In the genomic region with DNA sequence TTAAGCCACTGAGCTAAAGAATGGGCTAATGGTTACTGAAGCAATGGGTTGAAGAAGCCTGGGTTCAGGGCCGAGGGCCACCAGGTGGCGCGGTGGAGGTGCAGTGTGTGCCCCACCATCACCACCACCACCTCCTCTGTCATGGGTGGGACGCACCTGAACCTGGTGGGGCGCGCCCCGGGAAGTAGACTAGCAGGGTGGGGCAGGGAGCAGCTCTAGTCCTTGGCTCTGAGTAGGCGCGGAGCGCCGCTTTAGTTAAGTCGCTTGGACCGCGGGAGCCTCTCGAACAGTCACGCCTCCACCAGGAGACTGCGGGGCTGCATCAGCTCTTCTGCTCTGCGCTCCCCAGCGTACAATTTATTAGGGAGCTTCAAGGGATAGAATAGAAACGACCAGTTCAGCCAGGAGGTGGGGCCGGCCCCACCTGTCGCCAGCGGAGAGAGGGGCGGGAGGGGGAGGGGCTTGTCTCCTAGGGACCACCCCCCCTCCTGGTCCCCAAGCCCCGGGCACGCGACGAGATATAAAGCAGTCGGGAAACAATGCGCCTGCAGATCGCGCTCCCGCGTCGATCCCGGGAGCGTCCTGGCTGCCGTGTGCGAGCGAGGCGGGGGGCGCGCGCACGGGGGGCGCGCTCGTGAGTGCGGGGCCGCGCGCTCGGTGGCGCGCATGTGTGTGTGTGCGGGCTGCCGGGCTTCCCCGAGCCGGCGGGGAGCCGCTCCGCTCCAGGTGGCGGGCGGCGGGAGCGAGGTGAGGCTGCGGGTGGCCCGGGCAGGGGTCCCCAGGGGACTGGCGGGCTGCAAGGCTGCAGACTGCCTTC, we compare ENCODE assay signal across 8 mouse cellular contexts. TPM values are rescaled to one million over a fixed set of nuclear protein-coding genes. Genes with fewer than 3 reads are reported as not detected.
DNase-seq lines count a peak whose midpoint lies in the region; ATAC-seq and TF ChIP-seq lines count a peak whose summit lies in the region.

A gene (plus strand): TSS at position 249 of the 817 bp plus-strand sequence.

- peak; percentile 64 for TF ChIP-seq POLR2A in myocyte (IDR thresholded peaks at IDR 0.05; ENCODE audit: insufficient read length, low read depth)

- H3K27ac ChIP-seq in forebrain, embryonic 11.5 days (ENCODE audit: low read depth, low read length) = peak within 1 kb of the TSS; percentile 84
- H3K27ac ChIP-seq in heart, embryonic 15.5 days = no peak within 1 kb of the TSS
- H3K27ac ChIP-seq in liver, embryonic 11.5 days (ENCODE audit: low read depth, low read length) = 0 out of 2 replicates have a peak within 1 kb of the TSS, but pooled peaks have one; percentile 5

- no peaks in the 10 kb centered on the region for H3K27me3 ChIP-seq in forebrain, embryonic 11.5 days (ENCODE audit: control insufficient read depth, insufficient read depth, low read length)
- peaks cover 58% of the 10 kb centered on the region for H3K27me3 ChIP-seq in heart, embryonic 15.5 days
- H3K27me3 ChIP-seq in liver, embryonic 11.5 days (replicated peaks; ENCODE audit: control insufficient read depth, insufficient read depth, low read length) = peaks cover 52% of the 10 kb centered on the region
- H3K27me3 ChIP-seq in myocyte (ENCODE audit: control insufficient read depth, insufficient read depth, insufficient read length) = no peaks in the 10 kb centered on the region
- peaks cover 1% of the 10 kb centered on the region for H3K27me3 ChIP-seq in splenic B cell, adult 2 months (ENCODE audit: control insufficient read depth, insufficient read depth, low read length, poor library complexity, severe bottlenecking)

- peaks cover 10% of the 10 kb centered on the region for H3K4me1 ChIP-seq in forebrain, embryonic 11.5 days (replicated peaks; ENCODE audit: control insufficient read depth, insufficient read depth, low read length)
- peaks cover 19% of the 10 kb centered on the region for H3K4me1 ChIP-seq in heart, embryonic 15.5 days (replicated peaks)
- no peaks in the 10 kb centered on the region; the same call in none of the 2 replicates for H3K4me1 ChIP-seq in liver, embryonic 11.5 days (replicated peaks; ENCODE audit: control insufficient read depth, insufficient read depth, low read length)

- peak within 1 kb of the TSS; percentile 87 for H3K4me2 ChIP-seq in forebrain, embryonic 11.5 days (ENCODE audit: low read depth, low read length, severe bottlenecking)
- peak within 1 kb of the TSS; percentile 100 for H3K4me2 ChIP-seq in heart, embryonic 15.5 days
- H3K4me2 ChIP-seq in liver, embryonic 11.5 days = peak within 1 kb of the TSS; percentile 94
- H3K4me2 ChIP-seq in myocyte (ENCODE audit: low read depth) = peak within 1 kb of the TSS; percentile 92

- no peaks in the 10 kb centered on the region; the same call in 1 of the 2 replicates for H3K36me3 ChIP-seq in forebrain, embryonic 11.5 days (ENCODE audit: control insufficient read depth, insufficient read depth, low read length)
- no peaks in the 10 kb centered on the region for H3K36me3 ChIP-seq in heart, embryonic 15.5 days
- H3K36me3 ChIP-seq in liver, embryonic 11.5 days (ENCODE audit: control insufficient read depth, insufficient read depth, low read length) = no peaks in the 10 kb centered on the region
- no peaks in the 10 kb centered on the region for H3K36me3 ChIP-seq in myocyte (ENCODE audit: control insufficient read depth, insufficient read depth)
- H3K36me3 ChIP-seq in splenic B cell, adult 2 months (ENCODE audit: control insufficient read depth, insufficient read depth, low read length, poor library complexity, severe bottlenecking) = no peaks in the 10 kb centered on the region

- peak within 1 kb of the TSS; percentile 83 for H3ac ChIP-seq in myocyte (ENCODE audit: control insufficient read depth, insufficient read length)

- ATAC-seq in forebrain, embryonic 11.5 days (replicated peaks; ENCODE audit: low FRiP score) = peak; percentile 65
- peak; percentile 53 for ATAC-seq in heart, embryonic 15.5 days (replicated peaks; ENCODE audit: insufficient number of reproducible peaks, insufficient read depth, low FRiP score, low read depth)
- peak; percentile 74 for ATAC-seq in liver, embryonic 11.5 days (replicated peaks; ENCODE audit: low FRiP score)

- WGBS in forebrain, embryonic 11.5 days = under 1% methylated on average over 61 of the region's 69 CpGs
- under 1% methylated on average over 62 of the region's 69 CpGs for WGBS in heart, embryonic 15.5 days
- 1% methylated on average over 67 of the region's 69 CpGs for whole genome bisulfite sequencing in liver, embryonic 11.5 days

- peak within 1 kb of the TSS; percentile 92 for H3K9ac ChIP-seq in forebrain, embryonic 11.5 days (ENCODE audit: low read length)
- H3K9ac ChIP-seq in heart, embryonic 15.5 days = peak within 1 kb of the TSS; percentile 59
- peak within 1 kb of the TSS; percentile 54 for H3K9ac ChIP-seq in liver, embryonic 11.5 days (ENCODE audit: low read depth, low read length)

- H3K4me3 ChIP-seq in forebrain, embryonic 11.5 days (ENCODE audit: low read depth, low read length) = peak within 1 kb of the TSS; percentile 86
- peak within 1 kb of the TSS; percentile 71 for H3K4me3 ChIP-seq in heart, embryonic 15.5 days
- peak within 1 kb of the TSS; percentile 65 for H3K4me3 ChIP-seq in liver, embryonic 11.5 days (ENCODE audit: low read depth, low read length)
- H3K4me3 ChIP-seq in myocyte = peak within 1 kb of the TSS; percentile 43

- peak; percentile 80 to 86 for DNase-seq in CD8-positive naive resting alpha-beta T cell, adult 2 months (ENCODE audit: low read depth in 2 of 2, low spot score in 2 of 2)
- peak; percentile 51 for DNase-seq in c-Kit-positive CD71-positive TER-119-negative erythroid progenitor cells, embryonic 14.5 days (ENCODE audit: low read depth)
- peak; percentile 95 for DNase-seq in forebrain, embryonic 11.5 days (ENCODE audit: low spot score)
- peak; percentile 87 for DNase-seq in kidney, postnatal 14 days
- peak; percentile 74 for DNase-seq in liver, embryonic 11.5 days (ENCODE audit: low spot score)
- DNase-seq in splenic B cell, adult 2 months (ENCODE audit: low read depth, low spot score) = peak; percentile 90

- H3K79me2 ChIP-seq in myocyte (ENCODE audit: control insufficient read depth, insufficient read depth) = peaks cover 15% of the 10 kb centered on the region

- H3K9me3 ChIP-seq in forebrain, embryonic 11.5 days (ENCODE audit: control insufficient read depth, low read length) = no peaks in the 10 kb centered on the region
- no peaks in the 10 kb centered on the region for H3K9me3 ChIP-seq in heart, embryonic 15.5 days (replicated peaks)
- 0 out of 2 replicates have a peak, but pooled peaks cover 2% of the 10 kb centered on the region for H3K9me3 ChIP-seq in liver, embryonic 11.5 days (ENCODE audit: control insufficient read depth, low read length)

TF ChIP-seq in myocyte, 11 proteins besides CTCF, POLR2A, EP300 and RAD21:
- peak in 1 of 3 experiments; percentile 33 for TF ChIP-seq MYOD1 (IDR thresholded peaks at IDR 0.05; ENCODE audit: control insufficient read depth in 1 of 3, insufficient read length in 2 of 3, low read depth in 2 of 3)
- no peak for TF ChIP-seq SRF (IDR thresholded peaks at IDR 0.05; ENCODE audit: control insufficient read depth, insufficient read length, low read depth)
- TF ChIP-seq MAX (IDR thresholded peaks at IDR 0.05; ENCODE audit: low read depth) = no peak
- no peak for TF ChIP-seq USF1 (IDR thresholded peaks at IDR 0.05; ENCODE audit: low read depth)
- TF ChIP-seq MYOG (IDR thresholded peaks at IDR 0.05; ENCODE audit: control insufficient read depth in 1 of 3, insufficient read depth in 1 of 3, insufficient read length in 2 of 3, low read depth in 2 of 3) = peak in 2 of 3 experiments; percentile 6 to 25
- no peak for TF ChIP-seq REST (IDR thresholded peaks at IDR 0.05; ENCODE audit: insufficient read depth, insufficient read length)
- TF ChIP-seq E2F4 (IDR thresholded peaks at IDR 0.05; ENCODE audit: insufficient read depth) = no peak
- TF ChIP-seq TCF3 (IDR thresholded peaks at IDR 0.05; ENCODE audit: insufficient read length, low read depth) = no peak
- no peak for TF ChIP-seq TCF12 (IDR thresholded peaks at IDR 0.05; ENCODE audit: insufficient read depth, poor library complexity, severe bottlenecking)
- TF ChIP-seq POLR2AphosphoS2 (IDR thresholded peaks at IDR 0.05; ENCODE audit: insufficient read length, low read depth) = no peak
- TF ChIP-seq CEBPB (IDR thresholded peaks at IDR 0.05; ENCODE audit: insufficient read depth, poor library complexity, severe bottlenecking) = no peak
TF ChIP-seq in myocyte: peak in this region for 2.

RNA-seq across cellular contexts. Expression of the gene that starts here (rescaled TPM):
- polyA plus RNA-seq in forebrain, embryonic 11.5 days (2014; fragmentation: Nextera tagmentation; extraction: Ambion mirVana) = 66.8 and 69.5 TPM in 2 replicates
- 0.77 and 2.8 TPM in 2 replicates for polyA plus RNA-seq in heart, embryonic 15.5 days (2015; fragmentation: Nextera tagmentation; extraction: Ambion mirVana)
- polyA plus RNA-seq in liver, embryonic 11.5 days (2014; fragmentation: Nextera tagmentation; extraction: Ambion mirVana) = 3.1 and 4.0 TPM in 2 replicates
- polyA plus RNA-seq in myocyte (2012; fragmentation: generic; extraction: Trizol) = 9.6 TPM
